Mouse (Mus musculus) thymus, adult 2 months (tissue): ENCODE measurements at regions not wholly inside any gene's neighbourhood (a gene's known extent, or its start where the extent isn't known, plus 50 kb on each side); places are given as distances from the start of the nearest gene placed in this dataset.

Experiments used
- CTCF ChIP-seq: fragments of 200-500 bp; IDR thresholded peaks from 2 replicates; pipeline ENCODE4 v1.5.1; 2012; ENCODE audit warnings: mild to moderate bottlenecking, control low read depth, low read length, moderate library complexity, borderline replicate concordance; ENCODE audit not compliant: control insufficient read depth, poor library complexity, insufficient read depth; ENCODE audit errors: extremely low read depth
- POLR2A ChIP-seq: fragments of 200-500 bp; IDR thresholded peaks from 2 replicates; pipeline ENCODE4 v1.6.1; 2012; ENCODE audit warnings: mild to moderate bottlenecking, low read length, control low read depth, moderate library complexity; ENCODE audit not compliant: control insufficient read depth, poor library complexity, insufficient read depth; ENCODE audit errors: extremely low read depth

- TF ChIP-seq CTCF (no peak), POLR2A (no peak)
Observed at GRCm38 (mm10) chr9:112436094-112436493, 200.4 kb upstream of the Arpp21 start.
